Mouse (Mus musculus) MEL (cell line): ENCODE measurements around the gene Actr1a.
A peak's percentile ranks its signal among the peaks of the same experiment; 100 is the strongest.

Experiments used
- CTCF ChIP-seq, 3 experiments: IDR thresholded peaks in 2 of 3; conservative IDR thresholded peaks in 1 of 3; 2 replicates each; pipeline ENCODE4 v1.5.1; 2011 to 2012; ENCODE audit warnings: low read length in 3 of 3, low read depth in 2 of 3, mild to moderate bottlenecking in 2 of 3, improper control_type of control experiment in 1 of 3, inconsistent platforms in 1 of 3, mixed read lengths in 1 of 3, moderate library complexity in 1 of 3; ENCODE audit not compliant: control insufficient read depth in 1 of 3, insufficient read depth in 1 of 3, poor library complexity in 1 of 3, severe bottlenecking in 1 of 3
- EP300 ChIP-seq, 2 experiments: IDR thresholded peaks; 2 replicates each; pipeline ENCODE4 v1.6.1; 2011; ENCODE audit warnings: improper control_type of control experiment in 2 of 2, low read length in 2 of 2, low read depth in 1 of 2, mild to moderate bottlenecking in 1 of 2
- MAFK ChIP-seq: IDR thresholded peaks from 2 replicates; pipeline ENCODE4 v1.6.1; 2011; ENCODE audit warnings: low read depth, mild to moderate bottlenecking, low read length, improper control_type of control experiment, borderline replicate concordance
- USF1 ChIP-seq: IDR thresholded peaks from 2 replicates; pipeline ENCODE4 v1.6.1; 2014; ENCODE audit warnings: low read depth, mild to moderate bottlenecking, inconsistent platforms, low read length, improper control_type of control experiment, moderate library complexity
- ZKSCAN1 ChIP-seq: IDR thresholded peaks from 2 replicates; pipeline ENCODE4 v1.6.1; 2012; ENCODE audit warnings: low read depth, mild to moderate bottlenecking, inconsistent platforms, low read length, improper control_type of control experiment, moderate library complexity

- TF ChIP-seq EP300 (IDR thresholded peaks at IDR 0.05; ENCODE audit: low read depth in 1 of 2, low read length in 2 of 2) (no peak), CTCF (IDR thresholded peaks at IDR 0.05 in 2 of 3, conservative IDR thresholded peaks at IDR 0.05 in 1 of 3; ENCODE audit: control insufficient read depth in 1 of 3, insufficient read depth in 1 of 3, low read depth in 2 of 3, low read length in 3 of 3, poor library complexity in 1 of 3, severe bottlenecking in 1 of 3) (peak; percentile 26 to 79 (median 60); a peak in 5 of 6 replicates), USF1 (no peak), MAFK (no peak), ZKSCAN1 (no peak)
Measured at GRCm38 (mm10) chr19:46329951-46330350, 65.6 kb downstream of the Actr1a start.
